Mouse (Mus musculus) hindbrain, postnatal 0 days (tissue): Measurements from ENCODE around the gene Brat1. TPM values are rescaled to one million over a fixed set of nuclear protein-coding genes. Genes with fewer than 3 reads are reported as not detected.

Source experiments
- ATAC-seq: fragments of 200-750 bp; cut with Nextera tagmentation; 2 replicates; pipeline ENCODE4 v1.8.0; 2017; ENCODE audit warnings: mild to moderate bottlenecking, moderate TSS enrichment, moderate library complexity
- DNase-seq: peaks from one replicate; pipeline ENCODE4 v3.0.0-alpha.2; 2015; ENCODE audit warnings: low spot score
- H3K27ac ChIP-seq: fragments of 300-500 bp; sonication (generic); 2 replicates; pipeline ENCODE4 v1.5.1; 2014; ENCODE audit warnings: mild to moderate bottlenecking
- H3K27me3 ChIP-seq: fragments of 300-500 bp; sonication (generic); 2 replicates; pipeline ENCODE4 v1.6.1; 2014; ENCODE audit warnings: low read length, mixed read lengths; ENCODE audit not compliant: insufficient read depth
- H3K36me3 ChIP-seq: fragments of 300-500 bp; sonication (generic); 2 replicates; pipeline ENCODE4 v1.6.1; 2014; ENCODE audit warnings: low read length, mixed read lengths; ENCODE audit not compliant: insufficient read depth
- H3K4me1 ChIP-seq: fragments of 300-500 bp; sonication (generic); 2 replicates; pipeline ENCODE4 v1.6.1; 2014; ENCODE audit warnings: antibody characterized with exemption, low read length, mixed read lengths; ENCODE audit not compliant: insufficient read depth
- H3K4me2 ChIP-seq: fragments of 300-500 bp; sonication (generic); 2 replicates; pipeline ENCODE4 v1.6.1; 2014; ENCODE audit warnings: low read depth, mild to moderate bottlenecking, low read length, moderate library complexity, mixed read lengths
- H3K4me3 ChIP-seq: fragments of 300-500 bp; sonication (generic); 2 replicates; pipeline ENCODE4 v1.5.1; 2014; ENCODE audit warnings: low read length
- H3K9ac ChIP-seq: fragments of 300-500 bp; sonication (generic); replicated peaks from 2 replicates; pipeline ENCODE4 v1.6.1; 2014; ENCODE audit warnings: mild to moderate bottlenecking, low read length, moderate library complexity, mixed read lengths
- H3K9me3 ChIP-seq: fragments of 300-500 bp; sonication (generic); 2 replicates; pipeline ENCODE4 v1.6.1; 2016; ENCODE audit warnings: low read length, mixed read lengths
- CTCF ChIP-seq: IDR thresholded peaks from 2 replicates; pipeline ENCODE4 v1.5.1; 2016; ENCODE audit warnings: antibody characterized with exemption, control low read depth, low read depth
- WGBS: fragments of 180-500 bp; shearing (Covaris S2); extraction: QIAGEN DNeasy Blood & Tissue Kit; methylation state at CpG from one replicate; pipeline ENCODE4 v1.1.7; 2014; 5-methylcytosine and 5-hydroxymethylcytosine counted together
- polyA plus RNA-seq: library from polyadenylated mRNA; unstranded; fragments of >200 nt; fragmentation: Nextera tagmentation; extraction: Ambion mirVana; gene quantifications from 2 replicates; pipeline ENCODE4 v1.2.1, GENCODE M21; 2015
- total RNA-seq: library from RNA; depleted of rRNA; stranded (reverse); fragments of >200 nt; gene quantifications from 2 replicates; pipeline ENCODE4 v1.2.3, GENCODE M21; 2014

The Brat1 gene
- total and polyA plus RNA-seq, 2 experiments from 2014 or later = 18.1 to 46.7 TPM

DNA sequence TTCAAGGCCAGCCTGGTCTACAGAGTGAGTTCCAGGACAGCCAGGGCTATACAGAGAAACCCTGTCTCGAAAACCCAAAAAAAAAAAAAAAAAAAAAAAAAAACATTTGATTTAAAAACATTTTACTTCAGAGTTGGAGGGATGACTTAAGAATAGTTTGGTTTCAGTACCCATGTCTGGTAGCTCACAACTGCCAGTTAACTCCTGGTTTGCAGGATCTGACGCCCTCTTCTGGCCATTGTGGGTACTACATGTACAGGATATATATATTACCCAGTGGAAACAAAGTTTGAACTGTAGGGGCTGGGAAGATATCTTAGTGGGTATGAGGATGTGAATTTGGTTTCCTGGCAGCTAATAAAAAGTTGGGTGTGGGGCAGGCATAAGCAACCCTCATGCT is 46.1 kb downstream of the Brat1 start:
- Histone ChIP-seq H3K36me3 (no peaks in the 10 kb centered on the region), H3K27me3 (no peaks in the 10 kb centered on the region), H3K4me3 (no peak overlapping the region), H3K4me2 (no peak overlapping the region), H3K9ac (no peak overlapping the region), H3K27ac (no peak overlapping the region), H3K9me3 (no peaks in the 10 kb centered on the region), H3K4me1 (peaks cover 9% of the 10 kb centered on the region; the same call in 1 of the 2 replicates)
- peak; percentile 70 for TF ChIP-seq CTCF
- WGBS = 0% methylated on average over 1 of the region's 2 CpGs
- DNase-seq = peak; percentile 48
- no peak for ATAC-seq

DNA sequence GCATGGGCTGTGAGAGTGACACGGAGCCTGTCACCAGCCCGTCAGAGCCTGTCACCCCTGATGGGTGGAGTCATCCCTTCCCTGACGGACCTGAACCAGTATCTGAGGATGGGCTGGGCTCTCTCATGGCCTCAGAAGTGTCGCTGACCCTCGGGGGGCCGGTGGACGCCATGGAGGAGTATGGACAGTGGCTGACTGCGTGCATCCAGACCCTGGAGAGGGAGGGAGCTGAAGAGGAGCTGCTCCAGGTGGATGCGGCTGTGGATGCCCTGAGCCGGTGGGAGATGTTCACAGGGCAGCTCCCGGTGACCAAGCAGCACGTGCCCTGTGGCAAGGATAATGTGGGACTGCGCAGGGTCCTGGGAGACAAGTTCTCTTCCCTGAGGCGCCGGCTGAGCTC is 47.2 kb downstream of the Brat1 start:
- WGBS = 94% methylated on average over 15 of the region's 15 CpGs
- Histone ChIP-seq H3K9ac (no peak overlapping the region), H3K36me3 (peaks cover 1% of the 10 kb centered on the region; the same call in 1 of the 2 replicates), H3K4me3 (no peak overlapping the region), H3K4me1 (peaks cover 9% of the 10 kb centered on the region; the same call in 1 of the 2 replicates), H3K27me3 (no peaks in the 10 kb centered on the region), H3K4me2 (no peak overlapping the region), H3K27ac (no peak overlapping the region), H3K9me3 (no peaks in the 10 kb centered on the region)
- no peak for TF ChIP-seq CTCF
- DNase-seq (no peak), ATAC-seq (no peak)

DNA sequence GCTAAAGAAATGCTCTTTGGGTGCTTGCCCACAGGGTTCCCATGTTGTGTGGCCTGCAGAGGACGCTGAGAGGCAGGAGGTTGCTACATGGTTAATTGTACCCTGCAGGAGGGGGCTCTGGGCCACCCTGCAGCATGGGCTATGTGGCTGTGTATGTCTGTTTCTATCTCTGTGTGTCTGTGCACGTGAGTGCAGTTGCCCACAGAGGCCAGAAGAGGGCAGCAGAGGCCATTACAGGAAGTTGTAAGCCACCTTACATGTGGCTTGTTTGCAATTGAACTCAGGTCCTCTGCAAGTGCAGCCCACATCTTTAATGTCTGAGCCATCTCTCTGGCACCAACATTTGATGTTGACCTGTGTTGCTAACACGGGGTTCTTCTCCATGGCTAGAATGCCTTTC is 47.8 kb downstream of the Brat1 start:
- H3K36me3 ChIP-seq = peaks cover 7% of the 10 kb centered on the region; the same call in 1 of the 2 replicates
- H3K4me3 ChIP-seq = no peak overlapping the region
- 99% methylated on average over 3 of the region's 3 CpGs for WGBS
- no peak overlapping the region for H3K27ac ChIP-seq
- no peak overlapping the region for H3K4me2 ChIP-seq
- H3K4me1 ChIP-seq = peaks cover 9% of the 10 kb centered on the region; the same call in 1 of the 2 replicates
- TF ChIP-seq CTCF = peak; percentile 59
- DNase-seq = no peak
- H3K9me3 ChIP-seq = no peaks in the 10 kb centered on the region
- H3K27me3 ChIP-seq = no peaks in the 10 kb centered on the region
- H3K9ac ChIP-seq = no peak overlapping the region
- no peak for ATAC-seq

DNA sequence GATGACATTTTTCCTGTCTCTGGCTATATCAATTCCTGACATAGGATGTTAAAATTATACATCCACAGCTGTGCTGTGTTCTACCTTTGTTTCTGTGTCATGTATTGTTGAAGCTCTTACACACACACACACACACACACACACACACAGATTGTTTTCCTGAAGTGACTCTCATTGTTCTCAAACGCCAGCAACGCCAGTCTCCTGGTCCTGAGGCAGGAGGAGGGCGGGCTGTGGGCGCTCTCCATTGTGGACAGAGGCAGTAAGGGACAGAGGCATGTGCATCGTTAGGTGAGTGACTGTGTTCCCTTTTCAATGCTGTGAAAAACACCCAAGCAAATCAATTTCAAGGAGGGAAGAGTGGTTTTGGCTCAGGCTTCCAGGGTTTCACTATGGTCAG is 48.4 kb downstream of the Brat1 start:
- Histone ChIP-seq H3K27me3 (no peaks in the 10 kb centered on the region), H3K9ac (no peak overlapping the region), H3K36me3 (peaks cover 9% of the 10 kb centered on the region; the same call in 1 of the 2 replicates), H3K9me3 (no peaks in the 10 kb centered on the region), H3K27ac (no peak overlapping the region), H3K4me3 (no peak overlapping the region), H3K4me2 (no peak overlapping the region), H3K4me1 (peaks cover 9% of the 10 kb centered on the region; the same call in 1 of the 2 replicates)
- no peak for DNase-seq
- ATAC-seq = no peak
- WGBS = 60% methylated on average over 5 of the region's 5 CpGs
- no peak for TF ChIP-seq CTCF

DNA sequence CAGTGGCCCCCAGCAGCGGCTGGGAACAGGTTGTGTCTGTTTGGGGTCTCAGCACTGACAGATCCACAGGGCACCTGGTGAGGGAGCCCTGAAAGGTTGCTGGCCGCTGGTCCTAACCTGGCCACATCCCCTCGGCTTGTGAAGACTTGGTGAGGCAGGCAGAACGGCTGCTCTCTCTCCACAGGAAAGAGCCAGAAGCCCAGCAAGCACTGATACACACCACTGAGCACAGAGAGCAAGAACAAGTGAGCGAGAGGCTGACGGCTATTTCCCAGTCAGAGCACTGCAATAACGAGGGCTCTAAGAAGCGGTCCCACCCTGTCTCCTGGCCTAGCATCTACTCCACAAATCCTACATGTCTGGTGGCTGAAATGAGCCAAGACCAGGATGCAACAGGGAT is 54.1 kb downstream of the Brat1 start:
- DNase-seq (no peak), ATAC-seq (no peak)
- 63% methylated on average over 8 of the region's 8 CpGs for WGBS
- no peaks in the 10 kb centered on the region for H3K4me1 ChIP-seq
- no peak overlapping the region for H3K4me3 ChIP-seq
- H3K4me2 ChIP-seq = no peak overlapping the region
- no peaks in the 10 kb centered on the region for H3K27me3 ChIP-seq
- no peak for TF ChIP-seq CTCF
- no peaks in the 10 kb centered on the region for H3K9me3 ChIP-seq
- H3K9ac ChIP-seq = no peak overlapping the region
- H3K27ac ChIP-seq = no peak overlapping the region
- H3K36me3 ChIP-seq = peaks cover 35% of the 10 kb centered on the region

DNA sequence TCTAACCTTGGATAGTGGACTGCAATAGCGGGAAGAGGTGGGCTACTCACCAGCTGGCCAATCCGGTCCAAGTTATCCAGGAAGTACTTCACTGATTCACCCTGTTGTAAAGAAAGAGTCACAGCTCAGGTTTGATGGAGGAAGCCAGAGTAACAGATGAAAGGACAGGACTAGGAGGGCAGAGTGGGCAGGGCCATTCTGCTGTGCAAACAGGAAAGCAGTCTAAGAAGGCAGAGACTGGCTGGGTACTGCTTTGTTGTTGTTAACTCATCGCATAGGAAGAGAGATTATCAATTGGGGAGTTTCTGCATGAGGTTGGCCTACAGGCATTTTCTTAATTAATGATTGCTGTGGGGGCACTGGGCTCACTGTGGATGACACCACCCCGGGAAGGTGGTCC is 57.7 kb downstream of the Brat1 start:
- WGBS = 88% methylated on average over 4 of the region's 4 CpGs
- Histone ChIP-seq H3K27me3 (no peaks in the 10 kb centered on the region), H3K27ac (no peak overlapping the region), H3K9ac (no peak overlapping the region), H3K4me1 (peaks cover 1% of the 10 kb centered on the region), H3K36me3 (peaks cover 28% of the 10 kb centered on the region), H3K4me3 (no peak overlapping the region), H3K9me3 (no peaks in the 10 kb centered on the region), H3K4me2 (no peak overlapping the region)
- no peak for TF ChIP-seq CTCF
- ATAC-seq (no peak), DNase-seq (no peak)

DNA sequence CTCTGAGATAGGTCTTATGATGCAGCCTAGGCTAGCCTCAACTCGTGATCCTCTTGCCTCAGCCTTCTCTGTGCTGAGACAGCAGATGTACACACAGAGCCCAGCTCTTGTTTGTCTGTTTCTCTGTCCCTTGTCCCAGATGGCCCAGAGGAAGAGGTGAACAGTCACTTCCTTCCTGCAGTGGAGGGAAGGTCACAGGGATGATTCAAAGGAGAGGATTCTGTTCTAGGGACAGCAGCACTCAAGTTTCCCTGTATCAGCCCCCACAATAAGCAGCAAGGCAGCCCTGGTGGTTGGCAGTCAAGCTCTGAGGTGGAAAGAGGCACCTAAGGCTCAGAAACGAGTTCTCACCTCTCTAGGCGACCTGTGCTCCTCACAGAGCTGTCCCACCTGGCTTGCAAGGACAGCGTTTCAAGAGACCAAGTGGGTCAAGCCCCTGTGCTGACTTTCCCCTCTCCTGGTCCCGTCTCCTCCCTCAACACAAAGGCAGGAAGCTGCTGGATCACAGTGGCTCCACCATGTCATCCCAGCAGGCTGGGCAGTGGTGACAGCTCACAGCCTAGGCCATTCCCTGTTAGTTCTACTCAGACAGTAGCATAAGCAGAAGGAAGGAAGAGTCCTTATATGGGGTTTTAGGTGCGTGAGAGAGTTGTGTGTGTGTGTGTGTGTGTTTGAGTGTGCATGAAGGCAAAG is 60.3 kb downstream of the Brat1 start:
- Histone ChIP-seq H3K36me3 (peaks cover 11% of the 10 kb centered on the region; the same call in 1 of the 2 replicates), H3K4me3 (no peak overlapping the region), H3K27ac (0 out of 2 replicates have a peak overlapping the region, but pooled peaks have one; percentile 26), H3K4me1 (peaks cover 25% of the 10 kb centered on the region), H3K9ac (no peak overlapping the region), H3K9me3 (no peaks in the 10 kb centered on the region), H3K4me2 (no peak overlapping the region), H3K27me3 (no peaks in the 10 kb centered on the region)
- DNase-seq (no peak), ATAC-seq (no peak)
- no peak for TF ChIP-seq CTCF
- WGBS = 76% methylated on average over 6 of the region's 6 CpGs
